Mouse (Mus musculus) embryonic fibroblast, embryonic 13.5 days (primary cell): ENCODE measurements at regions not wholly inside any gene's neighbourhood (a gene's known extent, or its start where the extent isn't known, plus 50 kb on each side); places are given as distances from the start of the nearest gene placed in this dataset.

Source experiments
- CTCF ChIP-seq: IDR thresholded peaks from 2 replicates; pipeline ENCODE4 v1.5.1; 2011; ENCODE audit warnings: mild to moderate bottlenecking, control low read depth, low read length, moderate library complexity, borderline replicate concordance; ENCODE audit not compliant: insufficient read depth
- POLR2A ChIP-seq: IDR thresholded peaks from 2 replicates; pipeline ENCODE4 v1.6.1; 2011; ENCODE audit warnings: low read depth, mild to moderate bottlenecking, control low read depth, low read length, moderate library complexity

GRCm38 (mm10) chr16:77653306-77653705 lies 51.4 kb upstream of the Gm11146 start:
- TF ChIP-seq CTCF, result no peak
- no peak for TF ChIP-seq POLR2A
